Mouse (Mus musculus) MEL (cell line): Measurements from ENCODE around the gene Mypn.

ENCODE experiments used
- CTCF ChIP-seq, 3 experiments: IDR thresholded peaks in 2 of 3; conservative IDR thresholded peaks in 1 of 3; 2 replicates each; pipeline ENCODE4 v1.5.1; 2011 to 2012; ENCODE audit warnings: low read length in 3 of 3, low read depth in 2 of 3, mild to moderate bottlenecking in 2 of 3, improper control_type of control experiment in 1 of 3, inconsistent platforms in 1 of 3, mixed read lengths in 1 of 3, moderate library complexity in 1 of 3; ENCODE audit not compliant: control insufficient read depth in 1 of 3, insufficient read depth in 1 of 3, poor library complexity in 1 of 3, severe bottlenecking in 1 of 3
- ELF1 ChIP-seq: IDR thresholded peaks from 2 replicates; pipeline ENCODE4 v1.6.1; 2014; ENCODE audit warnings: low read depth, mild to moderate bottlenecking, inconsistent platforms, low read length, improper control_type of control experiment, moderate library complexity
- EP300 ChIP-seq, 2 experiments: IDR thresholded peaks; 2 replicates each; pipeline ENCODE4 v1.6.1; 2011; ENCODE audit warnings: improper control_type of control experiment in 2 of 2, low read length in 2 of 2, low read depth in 1 of 2, mild to moderate bottlenecking in 1 of 2
- GABPA ChIP-seq: IDR thresholded peaks from 2 replicates; pipeline ENCODE4 v1.6.1; 2012; ENCODE audit warnings: low read depth, mild to moderate bottlenecking, inconsistent platforms, low read length, improper control_type of control experiment, moderate library complexity
- HCFC1 ChIP-seq: IDR thresholded peaks from 2 replicates; pipeline ENCODE4 v1.6.1; 2012; ENCODE audit warnings: low read depth, mild to moderate bottlenecking, inconsistent platforms, low read length, improper control_type of control experiment, moderate library complexity
- JUND ChIP-seq: IDR thresholded peaks from 2 replicates; pipeline ENCODE4 v1.6.1; 2011; ENCODE audit warnings: low read depth, mild to moderate bottlenecking, improper control_type of control experiment, low read length
- MAFK ChIP-seq: IDR thresholded peaks from 2 replicates; pipeline ENCODE4 v1.6.1; 2011; ENCODE audit warnings: low read depth, mild to moderate bottlenecking, low read length, improper control_type of control experiment, borderline replicate concordance
- MAX ChIP-seq: IDR thresholded peaks from 2 replicates; pipeline ENCODE4 v1.6.1; 2011; ENCODE audit warnings: low read length, improper control_type of control experiment
- MYC ChIP-seq: IDR thresholded peaks from 2 replicates; pipeline ENCODE4 v1.6.1; 2011; ENCODE audit warnings: low read depth, mild to moderate bottlenecking, low read length, improper control_type of control experiment, moderate library complexity
- POLR2AphosphoS2 ChIP-seq: IDR thresholded peaks from 2 replicates; pipeline ENCODE4 v1.6.1; 2011; ENCODE audit warnings: low read length, improper control_type of control experiment
- RCOR1 ChIP-seq: IDR thresholded peaks from 2 replicates; pipeline ENCODE4 v1.6.1; 2012; ENCODE audit warnings: low read depth, mild to moderate bottlenecking, inconsistent platforms, low read length, improper control_type of control experiment
- USF1 ChIP-seq: IDR thresholded peaks from 2 replicates; pipeline ENCODE4 v1.6.1; 2014; ENCODE audit warnings: low read depth, mild to moderate bottlenecking, inconsistent platforms, low read length, improper control_type of control experiment, moderate library complexity
- ZC3H11A ChIP-seq: IDR thresholded peaks from 2 replicates; pipeline ENCODE4 v1.6.1; 2012; ENCODE audit warnings: low read depth, mild to moderate bottlenecking, inconsistent platforms, low read length, improper control_type of control experiment
- ZMIZ1 ChIP-seq: IDR thresholded peaks from 2 replicates; pipeline ENCODE4 v1.6.1; 2012; ENCODE audit warnings: low read depth, mild to moderate bottlenecking, inconsistent platforms, low read length, improper control_type of control experiment, moderate library complexity

- no peak for TF ChIP-seq CTCF (IDR thresholded peaks at IDR 0.05 in 2 of 3, conservative IDR thresholded peaks at IDR 0.05 in 1 of 3; ENCODE audit: control insufficient read depth in 1 of 3, insufficient read depth in 1 of 3, low read depth in 2 of 3, low read length in 3 of 3, poor library complexity in 1 of 3, severe bottlenecking in 1 of 3)
- TF ChIP-seq ZC3H11A: no peak
- TF ChIP-seq JUND: no peak
- no peak for TF ChIP-seq MAFK
- no peak for TF ChIP-seq MAX
- no peak for TF ChIP-seq RCOR1
- TF ChIP-seq POLR2AphosphoS2: no peak
- no peak for TF ChIP-seq EP300 (IDR thresholded peaks at IDR 0.05; ENCODE audit: low read depth in 1 of 2, low read length in 2 of 2)
- TF ChIP-seq USF1: no peak
- TF ChIP-seq MYC: no peak
- TF ChIP-seq GABPA: no peak
- no peak for TF ChIP-seq ZMIZ1
- TF ChIP-seq HCFC1: no peak
- no peak for TF ChIP-seq ELF1
These were observed 43.7 kb upstream of the Mypn start for GRCm38 (mm10) chr10:63247457-63247856.
